Mouse (Mus musculus) small intestine, adult 2 months (tissue): ENCODE data around the gene 4930568D16Rik. TPM values are rescaled to one million over a fixed set of nuclear protein-coding genes. Genes with fewer than 3 reads are reported as not detected.

Experiments used
- H3K27ac ChIP-seq: fragments of 200-500 bp; 2 replicates; pipeline ENCODE4 v1.5.1; 2012; ENCODE audit warnings: low read depth, low read length, control low read depth, inconsistent platforms; ENCODE audit not compliant: insufficient read depth
- H3K27me3 ChIP-seq: fragments of 200-500 bp; 2 replicates; pipeline ENCODE4 v1.6.1; 2012; ENCODE audit warnings: mild to moderate bottlenecking, moderate library complexity, low read length, inconsistent platforms; ENCODE audit not compliant: control insufficient read depth, insufficient read depth
- H3K36me3 ChIP-seq: fragments of 200-500 bp; 2 replicates; pipeline ENCODE4 v1.6.1; 2012; ENCODE audit warnings: mild to moderate bottlenecking, low read length, control low read depth, inconsistent platforms; ENCODE audit not compliant: control insufficient read depth, insufficient read depth
- H3K4me1 ChIP-seq: fragments of 200-500 bp; 2 replicates; pipeline ENCODE4 v1.6.1; 2012; ENCODE audit warnings: low read length, inconsistent platforms, mixed read lengths; ENCODE audit not compliant: control insufficient read depth, insufficient read depth, insufficient read length
- H3K4me3 ChIP-seq: fragments of 200-500 bp; 2 replicates; pipeline ENCODE4 v1.5.1; 2012; ENCODE audit warnings: low read depth, mild to moderate bottlenecking, control low read depth, inconsistent platforms, low read length, moderate library complexity
- CTCF ChIP-seq: fragments of 200-500 bp; IDR thresholded peaks from 2 replicates; pipeline ENCODE4 v1.5.1; 2012; ENCODE audit warnings: low read depth, mild to moderate bottlenecking, control low read depth, inconsistent platforms, low read length, moderate library complexity, mixed read lengths; ENCODE audit not compliant: insufficient replicate concordance, insufficient read length; ENCODE audit errors: extremely low read depth
- POLR2A ChIP-seq: fragments of 200-500 bp; IDR thresholded peaks from 2 replicates; pipeline ENCODE4 v1.6.1; 2012; ENCODE audit warnings: low read depth, mild to moderate bottlenecking, control low read depth, inconsistent platforms, low read length, moderate library complexity
- WGBS: fragments of 180-500 bp; shearing (Covaris S2); methylation state at CpG from one replicate; pipeline ENCODE4 v1.1.7; 2018; 5-methylcytosine and 5-hydroxymethylcytosine counted together
- polyA plus RNA-seq: library from polyadenylated mRNA; depleted of rRNA; stranded (reverse); fragments of >200 nt; gene quantifications from 2 replicates; pipeline ENCODE4 v1.2.3, GENCODE M21; 2012; rRNA removed

4930568D16Rik gene
- polyA plus RNA-seq = not detected in 2 replicates

DNA sequence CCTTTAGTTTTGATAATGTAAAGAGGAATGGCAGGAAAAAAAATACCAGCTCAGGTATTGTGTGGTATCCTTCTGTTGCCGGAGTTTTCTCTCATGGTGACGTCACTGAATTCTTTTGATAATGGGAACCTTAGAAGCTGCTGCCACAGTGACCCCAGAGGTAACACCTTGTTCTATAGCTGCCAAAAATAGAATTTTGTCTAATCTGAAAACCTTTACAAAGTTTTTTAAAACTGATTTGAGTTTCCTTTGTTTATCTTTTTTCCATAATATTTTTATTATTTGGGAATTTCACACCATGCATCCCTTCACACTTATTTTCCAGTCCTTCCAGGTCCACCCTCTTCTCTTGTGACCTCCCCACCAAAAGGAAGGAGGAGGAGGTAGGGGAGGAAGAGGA lies at the start of gene 4930568D16Rik:
Gene 4930568D16Rik (minus strand): TSS at position 101 of the 400 bp plus-strand sequence.
- Histone ChIP-seq H3K36me3 (no peaks in the 10 kb centered on the region), H3K27me3 (no peaks in the 10 kb centered on the region; the same call in 1 of the 2 replicates), H3K4me1 (no peaks in the 10 kb centered on the region), H3K4me3 (no peak within 1 kb of the TSS), H3K27ac (no peak within 1 kb of the TSS)
- TF ChIP-seq POLR2A (no peak), CTCF (no peak)
- 52% methylated on average over 2 of the region's 2 CpGs for WGBS

DNA sequence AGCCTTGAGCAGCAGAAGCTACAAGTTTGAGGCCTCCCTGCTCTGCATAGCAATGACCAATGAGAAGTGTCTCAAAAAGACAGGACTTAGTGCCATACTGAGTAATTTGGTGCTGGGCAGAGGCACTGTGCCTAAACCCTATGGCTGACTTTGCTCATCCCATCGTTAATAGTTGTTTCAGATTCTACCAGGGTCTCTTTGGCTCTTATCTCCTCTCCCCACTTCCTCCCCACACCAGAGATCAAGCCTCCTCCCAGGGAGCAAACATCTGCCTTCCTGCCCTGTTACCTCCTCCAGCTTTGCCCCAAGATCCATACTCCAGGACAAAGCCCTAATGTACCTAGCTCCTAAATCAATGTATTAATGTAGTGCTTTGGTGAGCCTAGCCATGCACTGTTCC lies 49.7 kb upstream of the 4930568D16Rik start:
- Histone ChIP-seq H3K36me3 (peaks cover 1% of the 10 kb centered on the region; the same call in 1 of the 2 replicates), H3K27me3 (no peaks in the 10 kb centered on the region), H3K4me3 (no peak overlapping the region), H3K27ac (no peak overlapping the region), H3K4me1 (no peaks in the 10 kb centered on the region; the same call in 1 of the 2 replicates)
- 52% methylated on average over 1 of the region's 1 CpGs for WGBS
- TF ChIP-seq POLR2A (no peak), CTCF (no peak)

DNA sequence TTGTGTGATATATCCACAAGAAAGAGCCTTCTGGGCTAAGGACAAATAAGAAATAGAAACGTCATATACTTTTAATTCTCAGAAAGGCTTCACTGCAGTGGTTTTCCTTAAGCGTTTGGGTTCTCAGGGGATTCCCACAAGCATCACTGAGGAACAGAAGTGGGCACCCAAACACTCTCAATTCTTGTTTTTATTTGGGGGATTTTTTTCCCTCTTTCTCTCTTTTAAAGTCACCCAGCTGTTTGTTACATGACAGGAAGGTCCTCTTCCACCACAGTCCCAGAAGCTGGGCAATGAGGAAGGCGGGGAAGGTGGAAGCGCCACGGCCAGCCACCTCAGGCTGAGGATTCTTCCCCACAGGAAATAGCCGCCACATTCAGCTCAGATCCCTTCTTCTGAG lies 48.9 kb upstream of the 4930568D16Rik start:
- Histone ChIP-seq H3K4me3 (no peak overlapping the region), H3K4me1 (no peaks in the 10 kb centered on the region; the same call in 1 of the 2 replicates), H3K27me3 (no peaks in the 10 kb centered on the region), H3K27ac (no peak overlapping the region), H3K36me3 (0 out of 2 replicates have a peak, but pooled peaks cover 1% of the 10 kb centered on the region)
- 72% methylated on average over 6 of the region's 6 CpGs for WGBS
- TF ChIP-seq POLR2A (no peak), CTCF (no peak)

DNA sequence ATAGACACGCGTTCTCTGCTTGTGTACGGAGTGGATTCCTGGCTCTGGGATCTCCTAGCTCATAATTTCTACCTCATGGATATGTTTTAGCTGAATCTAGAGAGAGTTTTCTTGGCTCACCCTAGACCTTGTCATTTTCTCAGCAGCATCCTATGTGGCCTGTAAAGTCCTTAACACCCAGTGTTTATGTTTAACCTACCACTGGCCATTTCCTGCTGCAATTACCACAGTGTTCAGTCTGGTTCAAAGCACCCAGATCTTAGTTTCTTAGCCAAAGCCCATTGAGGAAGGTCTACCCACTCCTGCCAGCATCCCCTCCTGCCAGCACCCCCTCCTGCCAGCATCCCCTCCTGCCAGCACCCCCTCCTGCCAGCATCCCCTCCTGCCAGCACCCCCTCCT lies 45.3 kb upstream of the 4930568D16Rik start:
- 87% methylated on average over 3 of the region's 3 CpGs for WGBS
- Histone ChIP-seq H3K27ac (no peak overlapping the region), H3K4me3 (no peak overlapping the region), H3K27me3 (no peaks in the 10 kb centered on the region), H3K36me3 (no peaks in the 10 kb centered on the region), H3K4me1 (no peaks in the 10 kb centered on the region; the same call in 1 of the 2 replicates)
- TF ChIP-seq CTCF (no peak), POLR2A (no peak)

DNA sequence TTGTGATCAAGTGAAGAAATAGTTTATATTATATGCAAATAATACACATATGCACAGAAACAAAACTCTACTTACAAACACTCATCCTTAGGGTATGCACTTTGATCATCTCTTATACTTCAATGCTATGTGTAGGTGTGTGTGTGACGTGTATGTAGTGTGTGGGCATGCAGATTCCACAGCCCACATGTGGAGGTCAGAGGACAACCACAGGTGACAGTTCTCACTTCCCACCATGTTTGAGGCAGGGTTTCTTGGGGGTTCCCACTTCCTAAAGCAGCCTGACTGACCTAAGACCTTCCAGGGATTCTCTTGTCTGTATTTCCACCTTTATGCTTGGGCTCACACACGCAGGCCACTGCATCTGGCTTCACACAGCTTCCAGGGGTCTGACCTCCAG lies 44.7 kb upstream of the 4930568D16Rik start:
- no peak overlapping the region for H3K4me3 ChIP-seq
- H3K4me1 ChIP-seq = no peaks in the 10 kb centered on the region; the same call in 1 of the 2 replicates
- no peaks in the 10 kb centered on the region for H3K27me3 ChIP-seq
- WGBS = 71% methylated on average over 2 of the region's 2 CpGs
- H3K36me3 ChIP-seq = no peaks in the 10 kb centered on the region
- no peak overlapping the region for H3K27ac ChIP-seq
- TF ChIP-seq CTCF (no peak), POLR2A (no peak)

DNA sequence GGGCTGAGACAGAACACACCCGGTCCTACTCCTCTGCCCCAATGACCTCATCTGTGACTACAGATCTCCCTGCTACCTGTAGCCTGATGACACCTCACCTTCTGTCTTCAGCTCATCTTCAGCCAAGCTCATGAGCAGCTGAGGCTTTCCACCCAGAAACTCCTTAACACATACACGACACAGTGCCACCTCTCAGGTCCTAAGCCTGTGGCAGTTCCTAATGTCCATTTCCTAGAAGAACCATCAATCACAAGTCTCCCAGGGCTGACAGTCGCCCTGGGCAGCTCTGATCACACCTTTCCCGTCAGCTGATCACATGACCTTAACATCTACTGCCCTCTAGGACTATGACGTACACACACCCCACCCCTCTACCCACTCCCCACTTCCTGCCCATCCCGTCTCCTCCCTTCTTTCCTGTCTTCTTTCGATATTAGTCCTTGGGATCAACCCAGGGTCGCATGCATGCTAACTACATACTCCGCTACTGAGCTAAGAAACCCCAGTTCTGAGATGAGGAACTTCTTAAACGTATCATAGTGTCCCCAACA lies 44.2 kb upstream of the 4930568D16Rik start:
- WGBS = 48% methylated on average over 10 of the region's 10 CpGs

DNA sequence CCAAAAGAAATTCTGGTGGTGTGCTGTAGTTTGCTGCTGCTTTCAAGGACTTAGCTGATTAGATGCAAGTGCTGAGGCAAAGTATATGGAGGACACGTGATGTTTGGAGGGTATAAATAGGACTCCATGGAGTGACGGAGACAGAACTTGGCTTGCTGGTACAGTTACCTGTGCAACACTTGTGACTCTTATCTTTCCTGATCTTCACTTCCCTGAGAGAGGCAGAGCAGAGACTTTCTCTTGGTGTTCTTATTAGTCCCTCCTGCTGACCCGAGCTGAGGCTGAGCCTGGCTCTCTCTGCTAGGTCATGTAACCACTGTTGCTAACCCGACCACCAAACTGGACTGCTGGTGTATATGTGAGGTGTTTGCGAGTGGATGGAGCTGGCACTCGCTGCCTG lies 41.9 kb upstream of the 4930568D16Rik start:
- Histone ChIP-seq H3K4me1 (no peaks in the 10 kb centered on the region; the same call in 1 of the 2 replicates), H3K27me3 (no peaks in the 10 kb centered on the region), H3K4me3 (no peak overlapping the region), H3K36me3 (no peaks in the 10 kb centered on the region; the same call in 1 of the 2 replicates), H3K27ac (no peak overlapping the region)
- no peak for TF ChIP-seq CTCF
- TF ChIP-seq POLR2A = no peak
- 82% methylated on average over 6 of the region's 6 CpGs for WGBS

More for the DNA sequence above, 44.2 kb upstream of the 4930568D16Rik start:
- H3K36me3 ChIP-seq = no peaks in the 10 kb centered on the region
- TF ChIP-seq CTCF (no peak), POLR2A (no peak)
- no peaks in the 10 kb centered on the region; the same call in 1 of the 2 replicates for H3K4me1 ChIP-seq
- no peak overlapping the region for H3K4me3 ChIP-seq
- no peaks in the 10 kb centered on the region for H3K27me3 ChIP-seq
- H3K27ac ChIP-seq = no peak overlapping the region
